Mouse (Mus musculus) kidney, postnatal 0 days (tissue): Measurements from ENCODE around the gene Ip6k2. TPM values are rescaled to one million over a fixed set of nuclear protein-coding genes. Genes with fewer than 3 reads are reported as not detected.
A peak's percentile ranks its signal among the peaks of the same experiment; 100 is the strongest.

Experiments used
- ATAC-seq: fragments of 200-750 bp; cut with Nextera tagmentation; replicated peaks from 2 replicates; pipeline ENCODE4 v1.8.0; 2017; ENCODE audit warnings: low read depth, moderate number of reproducible peaks, moderate TSS enrichment, moderate library complexity; ENCODE audit not compliant: low FRiP score
- DNase-seq: peaks from one replicate; pipeline ENCODE4 v3.0.0-alpha.2; 2016; ENCODE audit warnings: low spot score
- H3K27ac ChIP-seq: fragments of 300-500 bp; sonication (generic); 2 replicates; pipeline ENCODE4 v1.5.1; 2014; ENCODE audit warnings: mild to moderate bottlenecking
- H3K27me3 ChIP-seq: fragments of 300-500 bp; sonication (generic); 2 replicates; pipeline ENCODE4 v1.6.1; 2014; ENCODE audit warnings: low read length, mixed read lengths; ENCODE audit not compliant: insufficient read depth
- H3K36me3 ChIP-seq: fragments of 300-500 bp; sonication (generic); 2 replicates; pipeline ENCODE4 v1.6.1; 2014; ENCODE audit warnings: low read length, mixed read lengths; ENCODE audit not compliant: insufficient read depth
- H3K4me1 ChIP-seq: fragments of 300-500 bp; sonication (generic); replicated peaks from 2 replicates; pipeline ENCODE4 v1.6.1; 2014; ENCODE audit warnings: antibody characterized with exemption, low read length, mixed read lengths; ENCODE audit not compliant: insufficient read depth
- H3K4me2 ChIP-seq: fragments of 300-500 bp; sonication (generic); 2 replicates; pipeline ENCODE4 v1.6.1; 2014; ENCODE audit warnings: mild to moderate bottlenecking, low read length, moderate library complexity, mixed read lengths
- H3K4me3 ChIP-seq: fragments of 300-500 bp; sonication (generic); replicated peaks from 2 replicates; pipeline ENCODE4 v1.5.1; 2014; ENCODE audit warnings: low read depth, low read length
- H3K9ac ChIP-seq: fragments of 300-500 bp; sonication (generic); 2 replicates; pipeline ENCODE4 v1.6.1; 2014; ENCODE audit warnings: low read depth, low read length
- H3K9me3 ChIP-seq: fragments of 300-500 bp; sonication (generic); replicated peaks from 2 replicates; pipeline ENCODE4 v1.6.1; 2016; ENCODE audit warnings: low read length, inconsistent platforms, mixed read lengths
- CTCF ChIP-seq: IDR thresholded peaks from 2 replicates; pipeline ENCODE4 v1.5.1; 2016; ENCODE audit warnings: antibody characterized with exemption, low read depth, mild to moderate bottlenecking, moderate library complexity
- WGBS: fragments of 180-500 bp; shearing (Covaris S2); extraction: QIAGEN DNeasy Blood & Tissue Kit; methylation state at CpG from one replicate; pipeline ENCODE4 v1.1.7; 2014; 5-methylcytosine and 5-hydroxymethylcytosine counted together
- polyA plus RNA-seq: library from polyadenylated mRNA; unstranded; fragments of >200 nt; fragmentation: Nextera tagmentation; extraction: Ambion mirVana; gene quantifications from 2 replicates; pipeline ENCODE4 v1.2.1, GENCODE M21; 2015

Ip6k2 gene
- polyA plus RNA-seq, 1 experiment from 2014 or later = 79.5 TPM

DNA sequence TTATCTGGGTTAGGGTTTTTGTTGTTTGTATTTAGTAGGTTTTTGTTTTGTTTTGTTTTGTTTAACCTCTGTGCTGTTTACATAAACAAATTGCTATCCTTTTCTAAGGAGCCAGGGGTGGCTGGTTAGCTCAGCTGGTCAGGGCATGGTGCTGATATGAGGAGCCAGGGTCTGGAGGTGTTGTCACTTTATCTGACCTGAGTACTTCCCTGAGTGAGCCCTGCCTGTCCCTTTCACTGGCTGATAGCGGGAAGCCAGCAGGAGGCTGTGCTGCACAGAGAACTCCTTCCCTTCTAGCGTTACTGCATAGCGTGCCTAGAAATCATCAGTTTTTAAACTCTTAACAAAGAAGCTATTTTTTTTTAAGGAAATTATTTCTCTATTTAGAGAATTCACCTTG, 35.9 kb upstream of the Ip6k2 start:
- Histone ChIP-seq H3K27ac (no peak overlapping the region), H3K4me3 (no peak overlapping the region), H3K36me3 (peaks cover 41% of the 10 kb centered on the region), H3K9me3 (no peaks in the 10 kb centered on the region), H3K4me2 (no peak overlapping the region), H3K27me3 (no peaks in the 10 kb centered on the region), H3K9ac (no peak overlapping the region), H3K4me1 (no peaks in the 10 kb centered on the region)
- no peak for TF ChIP-seq CTCF
- 90% methylated on average over 3 of the region's 3 CpGs for WGBS
- DNase-seq = no peak
- ATAC-seq = no peak

DNA sequence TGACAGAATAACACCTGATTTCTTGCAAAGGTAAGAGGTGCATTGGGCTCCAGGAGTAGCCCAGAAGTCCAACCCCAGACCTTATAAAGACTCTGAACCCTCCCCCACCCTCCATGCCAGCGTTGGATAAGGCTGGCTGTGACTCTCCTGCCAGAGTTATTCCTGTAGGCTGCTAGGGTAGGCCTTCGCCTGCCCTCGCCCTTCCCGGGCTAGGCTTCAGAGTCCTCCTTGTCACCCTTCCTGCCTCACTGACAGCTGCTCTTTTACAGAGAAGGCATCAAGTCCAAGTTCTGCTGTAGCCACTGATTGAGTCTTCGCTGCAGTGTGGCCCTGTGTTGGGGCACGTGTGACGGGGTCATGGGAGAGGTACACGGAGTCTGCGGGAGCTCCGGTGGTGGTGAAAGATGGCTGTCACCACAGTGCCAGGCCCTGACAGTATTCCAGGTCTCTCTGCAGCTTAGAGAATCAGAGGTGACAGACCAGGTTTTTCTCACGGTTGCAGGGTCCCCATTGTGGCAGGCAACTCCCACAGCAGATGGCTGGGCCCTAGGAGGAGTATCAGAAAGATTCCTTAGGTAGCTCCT, 34.9 kb upstream of the Ip6k2 start:
- Histone ChIP-seq H3K9ac (no peak overlapping the region), H3K36me3 (peaks cover 40% of the 10 kb centered on the region), H3K4me2 (no peak overlapping the region), H3K27ac (no peak overlapping the region), H3K4me3 (no peak overlapping the region), H3K9me3 (no peaks in the 10 kb centered on the region), H3K4me1 (no peaks in the 10 kb centered on the region), H3K27me3 (no peaks in the 10 kb centered on the region)
- no peak for TF ChIP-seq CTCF
- no peak for DNase-seq
- no peak; the same call in 1 of the 2 replicates for ATAC-seq
- WGBS = 86% methylated on average over 11 of the region's 11 CpGs

DNA sequence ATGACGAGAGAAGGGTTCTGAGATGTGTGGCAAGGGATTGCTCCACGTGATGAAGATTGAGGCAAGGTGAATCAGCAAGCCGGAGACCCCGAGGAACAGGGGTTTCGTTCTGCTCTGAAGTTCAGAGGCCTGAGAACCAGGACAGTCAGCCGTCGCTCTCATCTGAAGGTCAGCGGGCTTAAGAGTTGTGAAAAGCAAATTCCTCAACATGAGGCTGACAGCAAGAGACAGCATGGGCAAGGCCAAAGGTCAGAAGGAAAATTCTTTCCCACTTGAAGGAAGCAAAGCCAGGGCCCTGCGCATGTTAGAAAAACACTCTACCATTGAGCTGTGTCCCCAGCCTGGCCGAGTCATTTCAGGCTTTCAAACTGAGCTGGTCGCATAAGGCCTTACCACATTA, 33.0 kb upstream of the Ip6k2 start:
- no peak overlapping the region for H3K4me3 ChIP-seq
- no peak for DNase-seq

DNA sequence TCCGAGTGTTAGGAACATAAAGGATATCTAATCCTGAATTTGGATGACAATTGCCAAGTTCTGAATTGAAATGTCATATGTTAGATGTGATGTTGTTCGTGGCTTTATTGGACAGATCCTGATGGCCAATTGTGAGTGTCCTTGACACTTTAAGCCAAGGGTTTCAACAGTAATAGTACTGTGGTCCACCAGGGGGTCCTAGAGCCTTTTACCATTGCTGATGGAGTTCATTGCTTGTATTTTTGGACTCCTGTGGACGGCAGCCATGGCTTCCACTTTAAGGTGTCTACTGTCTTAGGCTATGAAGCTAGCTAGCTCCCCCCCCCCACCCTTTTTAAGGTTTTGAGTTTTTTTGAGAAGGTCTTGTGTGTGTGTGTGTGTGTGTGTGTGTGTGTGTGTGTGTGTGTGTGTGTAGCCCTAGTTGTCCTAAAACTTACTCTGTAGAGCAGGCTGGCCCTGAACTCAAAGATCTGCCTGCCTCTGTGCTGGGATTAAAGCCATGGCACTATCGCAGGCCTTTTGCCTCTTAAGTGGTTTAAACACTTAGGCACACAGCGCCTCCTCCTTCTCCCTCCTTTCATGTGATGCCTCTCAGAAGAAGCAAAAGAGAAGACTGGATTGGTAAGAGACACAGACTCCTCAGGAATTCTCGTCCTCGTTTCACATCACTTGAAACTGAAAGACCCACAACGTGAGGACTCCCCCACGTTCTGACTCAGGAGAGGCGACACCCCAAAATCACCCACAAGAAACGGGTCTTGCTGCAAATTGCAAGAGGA, 31.3 kb upstream of the Ip6k2 start:
- ATAC-seq (no peak), DNase-seq (no peak)
- H3K9me3 ChIP-seq = no peaks in the 10 kb centered on the region
- H3K27me3 ChIP-seq = no peaks in the 10 kb centered on the region
- TF ChIP-seq CTCF = no peak
- H3K27ac ChIP-seq = no peak overlapping the region
- 86% methylated on average over 11 of the region's 11 CpGs for WGBS
- H3K36me3 ChIP-seq = peaks cover 7% of the 10 kb centered on the region; the same call in 1 of the 2 replicates
- H3K9ac ChIP-seq = no peak overlapping the region
- H3K4me2 ChIP-seq = no peak overlapping the region
- no peak overlapping the region for H3K4me3 ChIP-seq
- no peaks in the 10 kb centered on the region for H3K4me1 ChIP-seq

More for the DNA sequence above, 33.0 kb upstream of the Ip6k2 start:
- ATAC-seq = no peak
- Histone ChIP-seq H3K27me3 (no peaks in the 10 kb centered on the region), H3K4me1 (no peaks in the 10 kb centered on the region), H3K36me3 (peaks cover 22% of the 10 kb centered on the region; the same call in 1 of the 2 replicates), H3K4me2 (no peak overlapping the region), H3K9me3 (no peaks in the 10 kb centered on the region), H3K9ac (no peak overlapping the region), H3K27ac (no peak overlapping the region)
- TF ChIP-seq CTCF = no peak
- 87% methylated on average over 11 of the region's 11 CpGs for WGBS

DNA sequence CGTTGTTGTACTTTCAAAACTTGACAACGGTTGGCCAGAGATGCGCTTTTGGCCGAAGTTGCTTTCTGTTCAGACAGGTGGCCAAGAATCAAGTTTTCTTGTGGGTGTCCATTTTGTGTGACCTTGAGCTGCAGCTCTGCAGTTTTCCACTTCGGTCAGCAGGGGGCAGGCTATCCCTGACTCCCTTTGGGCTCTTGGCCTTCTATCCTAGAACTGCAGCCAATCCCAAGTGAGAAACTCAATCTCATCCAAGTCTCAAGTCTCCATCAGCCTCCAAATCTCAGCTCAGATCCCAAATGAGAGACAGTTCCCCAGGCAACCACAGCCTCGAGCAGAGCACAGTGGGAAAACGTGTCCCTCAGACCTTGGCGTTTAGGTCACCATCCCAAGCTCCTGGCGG, 30.3 kb upstream of the Ip6k2 start:
- DNase-seq = peak; percentile 49

DNA sequence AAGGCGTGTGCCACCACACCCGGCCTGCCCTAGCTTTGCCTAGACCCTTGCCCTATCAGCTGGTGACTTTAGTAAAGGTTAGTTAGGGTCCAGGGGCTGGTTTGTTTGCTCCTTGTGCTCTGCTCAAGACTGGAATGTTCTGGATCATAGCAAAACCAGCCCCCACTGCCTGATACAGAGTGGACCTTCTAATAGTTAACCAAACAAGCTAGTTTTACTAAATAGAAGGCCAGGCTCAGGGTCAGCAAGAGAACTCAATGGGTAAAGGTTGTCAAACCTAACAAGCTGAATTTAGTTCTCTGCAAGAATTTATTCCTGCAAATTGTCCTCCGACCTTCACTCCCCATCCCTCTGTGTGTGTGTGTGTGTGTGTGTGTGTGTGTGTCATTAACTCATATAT, 29.6 kb upstream of the Ip6k2 start:
- Histone ChIP-seq H3K4me3 (no peak overlapping the region), H3K9me3 (no peaks in the 10 kb centered on the region), H3K4me2 (no peak overlapping the region), H3K4me1 (no peaks in the 10 kb centered on the region), H3K27me3 (no peaks in the 10 kb centered on the region), H3K36me3 (no peaks in the 10 kb centered on the region), H3K9ac (no peak overlapping the region), H3K27ac (no peak overlapping the region)
- TF ChIP-seq CTCF = no peak
- 83% methylated on average over 3 of the region's 3 CpGs for WGBS
- DNase-seq = no peak
- ATAC-seq = peak; percentile 49; the same call in 1 of the 2 replicates

More for the DNA sequence above, 30.3 kb upstream of the Ip6k2 start:
- H3K27me3 ChIP-seq = no peaks in the 10 kb centered on the region
- no peak overlapping the region for H3K4me2 ChIP-seq
- H3K4me1 ChIP-seq = no peaks in the 10 kb centered on the region
- peak; percentile 74 for TF ChIP-seq CTCF
- no peak overlapping the region for H3K27ac ChIP-seq
- WGBS = 77% methylated on average over 9 of the region's 9 CpGs
- no peak overlapping the region for H3K9ac ChIP-seq
- no peak for ATAC-seq
- H3K4me3 ChIP-seq = no peak overlapping the region
- H3K9me3 ChIP-seq = no peaks in the 10 kb centered on the region
- H3K36me3 ChIP-seq = peaks cover 3% of the 10 kb centered on the region; the same call in 1 of the 2 replicates
